Comparison of ENCODE assay signal across 9 mouse cellular contexts in genomic region chr3:95349491-95349890, GRCm38 (mm10). TPM values are rescaled to one million over a fixed set of nuclear protein-coding genes. Genes with fewer than 3 reads are reported as not detected.
DNase-seq lines count a peak whose midpoint lies in the region; ATAC-seq and TF ChIP-seq lines count a peak whose summit lies in the region.
"Had no signal": no experiment of that assay in that cellular context is flagged by ENCODE, and none has a peak within 500 bp of the region (broad histone marks: within the 10 kb centered on the region; RNA-seq: fewer than 3 reads in every experiment).

No protein-coding gene starts in this region.

- H3K4me3 ChIP-seq in heart, adult 2 months, result no peak overlapping the region
- H3K4me3 ChIP-seq in hindbrain, embryonic 10.5 days, result no peak overlapping the region
- H3K4me3 ChIP-seq in forebrain, embryonic 16.5 days (replicated peaks; ENCODE audit: low read length), result no peak overlapping the region
- H3K4me3 ChIP-seq: megakaryocyte, embryonic 14.5 days had no signal

- H3K4me2 ChIP-seq in forebrain, embryonic 16.5 days (ENCODE audit: low read length), result no peak overlapping the region

- peak; percentile 79 for TF ChIP-seq CTCF in heart, adult 2 months (IDR thresholded peaks at IDR 0.05)

- no peaks in the 10 kb centered on the region for H3K79me2 ChIP-seq in heart, adult 2 months (replicated peaks; ENCODE audit: control insufficient read depth, insufficient read depth, low read length)

- intact Hi-C loops in heart, adult 2 months (cut with DNase I), result loop anchor here (2.0 kb wide), 1 partner anchor 97 kb away; no protein-coding TSS in a partner anchor

- no peaks in the 10 kb centered on the region; the same call in none of the 2 replicates for H3K36me3 ChIP-seq in heart, adult 2 months (ENCODE audit: control insufficient read depth, insufficient read depth, low read length)
- H3K36me3 ChIP-seq in hindbrain, embryonic 10.5 days, result peaks cover 96% of the 10 kb centered on the region
- peaks cover 40% of the 10 kb centered on the region for H3K36me3 ChIP-seq in forebrain, embryonic 16.5 days (ENCODE audit: control insufficient read depth, insufficient read depth)

- H3K4me1 ChIP-seq in heart, adult 2 months (ENCODE audit: control insufficient read depth, insufficient read depth, low read length), result no peaks in the 10 kb centered on the region
- no peaks in the 10 kb centered on the region for H3K4me1 ChIP-seq in hindbrain, embryonic 10.5 days (replicated peaks)
- no peaks in the 10 kb centered on the region for H3K4me1 ChIP-seq in forebrain, embryonic 16.5 days (replicated peaks; ENCODE audit: control insufficient read depth, insufficient read depth, low read length)
- H3K4me1 ChIP-seq: megakaryocyte, embryonic 14.5 days had no signal

- peaks cover 4% of the 10 kb centered on the region; the same call in 1 of the 2 replicates for H3K9me3 ChIP-seq in hindbrain, embryonic 10.5 days
- no peaks in the 10 kb centered on the region for H3K9me3 ChIP-seq in forebrain, embryonic 16.5 days (ENCODE audit: control insufficient read depth, low read length)
- H3K9me3 ChIP-seq: megakaryocyte, embryonic 14.5 days had no signal

- no peak for TF ChIP-seq POLR2A in heart, adult 2 months (IDR thresholded peaks at IDR 0.05; ENCODE audit: insufficient read depth, low read depth, low read length)

- no peaks in the 10 kb centered on the region for H3K27me3 ChIP-seq in heart, adult 2 months (ENCODE audit: control insufficient read depth, insufficient read depth, low read length)
- no peaks in the 10 kb centered on the region for H3K27me3 ChIP-seq in hindbrain, embryonic 10.5 days (ENCODE audit: insufficient read depth, poor library complexity, severe bottlenecking)
- no peaks in the 10 kb centered on the region for H3K27me3 ChIP-seq in forebrain, embryonic 16.5 days (replicated peaks; ENCODE audit: control insufficient read depth, insufficient read depth, low read length)
- H3K27me3 ChIP-seq: megakaryocyte, embryonic 14.5 days had no signal

- no peak overlapping the region for H3K27ac ChIP-seq in heart, adult 2 months
- no peak overlapping the region for H3K27ac ChIP-seq in hindbrain, embryonic 10.5 days
- no peak overlapping the region for H3K27ac ChIP-seq in forebrain, embryonic 16.5 days (ENCODE audit: low read length)

- no peak overlapping the region for H3K9ac ChIP-seq in heart, adult 2 months (ENCODE audit: low read depth, low read length)
- H3K9ac ChIP-seq in forebrain, embryonic 16.5 days (replicated peaks; ENCODE audit: low read depth, low read length), result no peak overlapping the region

- TF ChIP-seq EP300 in heart, adult 2 months (IDR thresholded peaks at IDR 0.05; ENCODE audit: insufficient read depth, low read depth, low read length), result no peak

- no peak for DNase-seq in heart, adult 2 months
- no peak for DNase-seq in heart, postnatal 4 days
- peak; percentile 71 for DNase-seq in thymus, postnatal 0 days (ENCODE audit: low spot score)
- DNase-seq in thymus, adult 18-20 months, result no peak
- peak; percentile 44 for DNase-seq in embryo, embryonic 10 days (ENCODE audit: low spot score)
- DNase-seq in hindbrain, embryonic 10.5 days (ENCODE audit: low spot score), result no peak

- peak; percentile 80; the same call in 1 of the 2 replicates for ATAC-seq in monocyte, adult 5-6 weeks (replicated peaks; ENCODE audit: insufficient number of reproducible peaks, low FRiP score, low TSS enrichment, poor library complexity, severe bottlenecking)
- ATAC-seq in forebrain, embryonic 16.5 days, result no peak

RNA-seq across cellular contexts. Expression of gene Setdb1, which starts 7.5 kb away (rescaled TPM):
- total RNA-seq in heart, adult 2 months (2021), result 10 to 100 TPM; 10.4 to 12.2 TPM
- polyA plus RNA-seq in heart, adult 2 months (2012; rRNA removed), result 8.0 and 12.6 TPM in 2 replicates
- 10 to 100 TPM; 18.3 to 19.2 TPM for total RNA-seq in heart, postnatal 4 days (2021)
- 22.6 and 23.8 TPM in 2 replicates for polyA plus RNA-seq in thymus, postnatal 0 days (2015; fragmentation: Nextera tagmentation; extraction: Ambion mirVana)
- total RNA-seq in monocyte, adult 5-6 weeks (2017), result 21.0 to 33.6 TPM (median 22.6 TPM) in 3 replicates
- 51.7 and 54.4 TPM in 2 replicates for polyA plus RNA-seq in hindbrain, embryonic 10.5 days (2016; fragmentation: Nextera tagmentation; extraction: Ambion mirVana)
- polyA plus RNA-seq in forebrain, embryonic 16.5 days (2015; fragmentation: Nextera tagmentation; extraction: Ambion mirVana), result 52.6 and 53.9 TPM in 2 replicates

RNA-seq across cellular contexts. Expression of gene Cers2, which starts 34.9 kb away (rescaled TPM):
- total RNA-seq in heart, adult 2 months (2021), result 10 to 100 TPM; 35.3 to 39.3 TPM
- polyA plus RNA-seq in heart, adult 2 months (2012; rRNA removed), result 65.6 and 69.1 TPM in 2 replicates
- total RNA-seq in heart, postnatal 4 days (2021), result 10 to 100 TPM; 67.2 to 69.6 TPM
- polyA plus RNA-seq in thymus, postnatal 0 days (2015; fragmentation: Nextera tagmentation; extraction: Ambion mirVana), result 120 and 126 TPM in 2 replicates
- total RNA-seq in monocyte, adult 5-6 weeks (2017), result 125 to 137 TPM (median 130 TPM) in 3 replicates
- 116 and 123 TPM in 2 replicates for polyA plus RNA-seq in hindbrain, embryonic 10.5 days (2016; fragmentation: Nextera tagmentation; extraction: Ambion mirVana)
- polyA plus RNA-seq in forebrain, embryonic 16.5 days (2015; fragmentation: Nextera tagmentation; extraction: Ambion mirVana), result 104 and 108 TPM in 2 replicates

RNA-seq across cellular contexts. Expression of gene Anxa9, which starts 42.5 kb away (rescaled TPM):
- under 1 TPM; 0.59 to 0.68 TPM for total RNA-seq in heart, adult 2 months (2021)
- polyA plus RNA-seq in heart, adult 2 months (2012; rRNA removed), result 1.1 and 1.6 TPM in 2 replicates
- total RNA-seq in heart, postnatal 4 days (2021), result under 1 TPM; 0.14 to 0.24 TPM
- polyA plus RNA-seq in thymus, postnatal 0 days (2015; fragmentation: Nextera tagmentation; extraction: Ambion mirVana), result 0.50 and 0.73 TPM in 2 replicates
- 0.64 to 1.9 TPM (median 0.78 TPM) in 3 replicates for total RNA-seq in monocyte, adult 5-6 weeks (2017)
- polyA plus RNA-seq in hindbrain, embryonic 10.5 days (2016; fragmentation: Nextera tagmentation; extraction: Ambion mirVana), result 2.0 and 2.1 TPM in 2 replicates
- polyA plus RNA-seq in forebrain, embryonic 16.5 days (2015; fragmentation: Nextera tagmentation; extraction: Ambion mirVana), result 0.51 and 0.86 TPM in 2 replicates

RNA-seq across cellular contexts. Expression of gene 4930558C23Rik, which starts 53.1 kb away (rescaled TPM):
- not detected for total RNA-seq in heart, adult 2 months (2021)
- polyA plus RNA-seq in heart, adult 2 months (2012; rRNA removed), result 0.26 TPM in 1 of 2 replicates, not detected in the other
- total RNA-seq in heart, postnatal 4 days (2021), result not detected
- polyA plus RNA-seq in thymus, postnatal 0 days (2015; fragmentation: Nextera tagmentation; extraction: Ambion mirVana), result not detected in 2 replicates
- not detected in 3 replicates for total RNA-seq in monocyte, adult 5-6 weeks (2017)
- not detected in 2 replicates for polyA plus RNA-seq in hindbrain, embryonic 10.5 days (2016; fragmentation: Nextera tagmentation; extraction: Ambion mirVana)
- not detected in 2 replicates for polyA plus RNA-seq in forebrain, embryonic 16.5 days (2015; fragmentation: Nextera tagmentation; extraction: Ambion mirVana)

Comparison
In these comparisons a context has a peak if more than half of its experiments do, and no peak if none do; other contexts are left out.
1. DNase-seq: peak in thymus, postnatal 0 days (single experiment) and embryo, embryonic 10 days (single experiment); none in heart, adult 2 months (0 of 2), heart, postnatal 4 days (single experiment), thymus, adult 18-20 months (0 of 2) and hindbrain, embryonic 10.5 days (single experiment).